Mouse (Mus musculus): ENCODE data around the gene Man1b1.

DNA sequence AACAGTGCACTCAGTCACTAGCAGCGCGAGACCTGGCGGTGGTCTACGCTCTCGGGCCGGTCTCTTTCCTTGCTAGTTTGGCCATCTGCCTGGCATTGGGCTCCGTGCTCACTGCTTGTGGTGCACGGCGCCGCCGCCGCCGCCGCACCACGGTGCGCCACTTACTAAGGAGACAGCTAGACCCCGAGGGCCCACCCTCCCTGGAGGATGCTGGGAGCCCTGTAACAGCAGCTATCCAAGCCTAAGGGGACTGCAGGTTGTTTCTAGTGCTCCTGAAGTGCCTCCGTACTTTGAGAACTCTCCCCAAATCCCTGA is 41.4 kb upstream of the Man1b1 start:
- no peak for TF ChIP-seq CTCF (IDR thresholded peaks at IDR 0.05; ENCODE audit: borderline replicate concordance, control insufficient read depth, extremely low read depth, insufficient read depth, low read length, poor library complexity)
- no peak for TF ChIP-seq POLR2A (IDR thresholded peaks at IDR 0.05; ENCODE audit: control insufficient read depth, extremely low read depth, insufficient read depth, low read length, poor library complexity)

Data from thymus, adult 2 months (tissue).